Comparison of ENCODE assay signal across 31 mouse cellular contexts in genomic region chr10:86742918-86743317, GRCm38 (mm10). TPM values are rescaled to one million over a fixed set of nuclear protein-coding genes. Genes with fewer than 3 reads are reported as not detected.
"Had no signal": no experiment of that assay in that cellular context is flagged by ENCODE, and none has a peak within 500 bp of the region (broad histone marks: within the 10 kb centered on the region; RNA-seq: fewer than 3 reads in every experiment).

No protein-coding gene starts in this region.

- H3K9ac ChIP-seq: forebrain, postnatal 0 days; heart, embryonic 13.5 days; heart, embryonic 15.5 days; hindbrain, embryonic 13.5 days; hindbrain, embryonic 15.5 days; intestine, embryonic 15.5 days; limb, embryonic 13.5 days; limb, embryonic 15.5 days; liver, embryonic 12.5 days; liver, embryonic 14.5 days had no signal

- H3K36me3 ChIP-seq: heart, embryonic 13.5 days; heart, embryonic 15.5 days; hindbrain, embryonic 13.5 days; hindbrain, embryonic 15.5 days; intestine, embryonic 15.5 days; limb, embryonic 13.5 days; limb, embryonic 15.5 days; liver, embryonic 12.5 days had no signal

- H3K4me1 ChIP-seq: heart, embryonic 13.5 days; heart, embryonic 15.5 days; hindbrain, embryonic 13.5 days; hindbrain, embryonic 15.5 days; intestine, embryonic 15.5 days; limb, embryonic 13.5 days; limb, embryonic 15.5 days; liver, embryonic 12.5 days had no signal

- ATAC-seq: forebrain, postnatal 0 days; hindbrain, postnatal 0 days; intestine, embryonic 15.5 days; liver, embryonic 12.5 days had no signal

- DNase-seq: forebrain, postnatal 0 days; gastrocnemius, postnatal 14 days; gastrocnemius, postnatal 36 days; heart, adult 18-20 months; heart, postnatal 14 days; heart, postnatal 36 days; kidney, adult 11 months; kidney, adult 2 months; kidney, postnatal 36 days; layer of hippocampus, adult 9-11 months; layer of hippocampus, postnatal 36 days; left cerebral cortex, postnatal 4 days had no signal

- H3K27ac ChIP-seq: heart, embryonic 13.5 days; heart, embryonic 15.5 days; hindbrain, embryonic 13.5 days; hindbrain, embryonic 15.5 days; hindbrain, postnatal 0 days; intestine, embryonic 15.5 days; limb, embryonic 13.5 days; limb, embryonic 15.5 days; liver, embryonic 12.5 days; liver, embryonic 14.5 days had no signal

- H3K4me3 ChIP-seq: heart, embryonic 13.5 days; heart, embryonic 15.5 days; hindbrain, embryonic 13.5 days; hindbrain, embryonic 15.5 days; intestine, embryonic 15.5 days; limb, embryonic 13.5 days; limb, embryonic 15.5 days; liver, embryonic 12.5 days had no signal

- H3K27me3 ChIP-seq: heart, embryonic 13.5 days; heart, embryonic 15.5 days; hindbrain, embryonic 13.5 days; hindbrain, embryonic 15.5 days; intestine, embryonic 15.5 days; limb, embryonic 13.5 days; limb, embryonic 15.5 days; liver, embryonic 12.5 days had no signal

- H3K4me2 ChIP-seq: heart, embryonic 11.5 days; heart, embryonic 13.5 days; heart, embryonic 15.5 days; hindbrain, embryonic 13.5 days; hindbrain, embryonic 15.5 days; intestine, embryonic 15.5 days; limb, embryonic 13.5 days; limb, embryonic 15.5 days; liver, embryonic 12.5 days had no signal

- H3K9me3 ChIP-seq: heart, embryonic 13.5 days; heart, embryonic 15.5 days; hindbrain, embryonic 13.5 days; hindbrain, embryonic 15.5 days; intestine, embryonic 15.5 days; limb, embryonic 13.5 days; limb, embryonic 15.5 days; liver, embryonic 12.5 days had no signal

RNA-seq across cellular contexts. Expression of gene Gm49358, which starts 20.9 kb away (rescaled TPM):
- total RNA-seq: hematopoietic stem cell, adult 5-6 weeks had no signal
- polyA plus RNA-seq: forebrain, postnatal 0 days; gonadal fat pad, adult 2 months; heart, embryonic 11.5 days; heart, embryonic 13.5 days; heart, embryonic 15.5 days; heart, postnatal 0 days; hindbrain, embryonic 11.5 days; hindbrain, embryonic 13.5 days; hindbrain, embryonic 15.5 days; hindbrain, postnatal 0 days; intestine, embryonic 15.5 days; kidney, adult 2 months; kidney, embryonic 16.5 days; large intestine, adult 2 months; limb, embryonic 11.5 days; limb, embryonic 15.5 days; liver, adult 2 months; liver, embryonic 12.5 days; liver, embryonic 14.5 days had no signal
